In the genomic region with DNA sequence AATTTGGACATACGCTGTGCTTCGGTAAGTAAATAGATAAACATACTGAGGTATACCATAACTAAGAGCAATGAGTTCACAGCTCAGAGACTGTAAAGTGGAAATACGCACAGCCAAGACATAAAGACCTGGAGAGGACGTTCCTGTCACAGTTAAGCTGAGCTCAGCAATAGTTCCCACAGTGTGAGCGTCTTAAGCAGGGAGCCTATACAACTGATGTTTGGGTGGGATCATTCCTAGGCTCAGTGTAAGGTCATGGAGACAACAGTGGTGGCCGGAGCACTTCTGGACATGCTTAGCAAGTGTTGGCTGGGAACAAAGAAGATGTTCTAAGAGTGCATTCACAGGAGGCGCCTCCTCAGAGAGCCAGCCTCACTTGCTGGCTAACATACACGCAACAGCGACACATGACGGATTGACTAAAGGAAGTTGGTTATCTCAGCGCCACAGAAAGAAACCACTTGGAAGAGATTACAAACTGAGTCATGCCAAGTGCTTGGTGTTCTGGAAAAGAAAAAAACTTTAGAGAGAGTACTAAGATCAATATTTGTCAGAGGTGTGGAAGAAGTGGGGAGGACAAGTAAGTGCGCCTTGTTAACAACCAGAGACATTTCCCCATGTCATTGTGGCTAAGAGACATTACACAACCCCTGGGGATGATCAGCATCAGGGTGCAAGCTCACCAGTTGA, we compare ENCODE assay signal across 14 mouse cellular contexts. TPM values are rescaled to one million over a fixed set of nuclear protein-coding genes. Genes with fewer than 3 reads are reported as not detected.
DNase-seq lines count a peak whose midpoint lies in the region; ATAC-seq and TF ChIP-seq lines count a peak whose summit lies in the region.
"Had no signal": no experiment of that assay in that cellular context is flagged by ENCODE, and none has a peak within 500 bp of the region (broad histone marks: within the 10 kb centered on the region; RNA-seq: fewer than 3 reads in every experiment).

No protein-coding gene starts in this region.

- 0 out of 2 replicates have a peak, but pooled peaks have one; percentile 40 for ATAC-seq in heart, embryonic 14.5 days (ENCODE audit: insufficient number of reproducible peaks, insufficient read depth, low FRiP score, low read depth)
- ATAC-seq in hematopoietic stem cell, adult 5-6 weeks (replicated peaks in 1 of 2; ENCODE audit: insufficient read depth in 1 of 2, low FRiP score in 2 of 2, low TSS enrichment in 1 of 2, low read depth in 1 of 2, poor library complexity in 2 of 2, severe bottlenecking in 2 of 2), result peak; percentile 65 to 74
- ATAC-seq: CD4-positive, CD25-positive, alpha-beta regulatory T cell, adult 4 months had no signal

- H3K9ac ChIP-seq in heart, embryonic 14.5 days (ENCODE audit: low read length), result no peak overlapping the region
- no peak overlapping the region for H3K9ac ChIP-seq in MEL (ENCODE audit: control insufficient read depth, low read depth, low read length, poor library complexity, severe bottlenecking)
- H3K9ac ChIP-seq: embryonic facial prominence, embryonic 13.5 days; limb, embryonic 13.5 days had no signal

- H3K79me2 ChIP-seq in MEL (ENCODE audit: control insufficient read depth, insufficient read depth, low read length, poor library complexity), result no peaks in the 10 kb centered on the region

- H3K4me2 ChIP-seq in heart, embryonic 14.5 days (ENCODE audit: low read length), result peak overlapping the region; percentile 28
- H3K4me2 ChIP-seq: embryonic facial prominence, embryonic 13.5 days; limb, embryonic 13.5 days had no signal

- no peaks in the 10 kb centered on the region for H3K27me3 ChIP-seq in heart, embryonic 14.5 days (ENCODE audit: control insufficient read depth, insufficient read depth, low read length)
- H3K27me3 ChIP-seq in MEL (ENCODE audit: control insufficient read depth in 1 of 2, insufficient read depth in 2 of 2, low read length in 2 of 2), result no peaks in the 10 kb centered on the region
- no peaks in the 10 kb centered on the region for H3K27me3 ChIP-seq in megakaryocyte, embryonic 14.5 days (replicated peaks)
- H3K27me3 ChIP-seq: embryonic facial prominence, embryonic 13.5 days; limb, embryonic 13.5 days had no signal

- no peak overlapping the region for H3K4me3 ChIP-seq in heart, embryonic 14.5 days (ENCODE audit: control insufficient read depth in 1 of 2, insufficient read depth in 1 of 2, low read depth in 1 of 2, low read length in 2 of 2)
- peak overlapping the region; percentile 3 to 29; a peak in 3 of 4 replicates for H3K4me3 ChIP-seq in MEL (ENCODE audit: control insufficient read depth in 1 of 2, insufficient read depth in 1 of 2, low read depth in 2 of 2, low read length in 2 of 2)
- H3K4me3 ChIP-seq in megakaryocyte, embryonic 14.5 days (replicated peaks), result peak overlapping the region; percentile 67
- H3K4me3 ChIP-seq: embryonic facial prominence, embryonic 13.5 days; limb, embryonic 13.5 days had no signal

- TF ChIP-seq EP300 in MEL (IDR thresholded peaks at IDR 0.05; ENCODE audit: low read depth in 1 of 2, low read length in 2 of 2), result peak; percentile 71 to 76

- H3K9me3 ChIP-seq in heart, embryonic 14.5 days (ENCODE audit: control insufficient read depth, low read length), result no peaks in the 10 kb centered on the region
- H3K9me3 ChIP-seq in MEL (replicated peaks; ENCODE audit: insufficient read depth, low read length), result no peaks in the 10 kb centered on the region
- H3K9me3 ChIP-seq in megakaryocyte, embryonic 14.5 days, result no peaks in the 10 kb centered on the region
- H3K9me3 ChIP-seq: embryonic facial prominence, embryonic 13.5 days; limb, embryonic 13.5 days had no signal

- no peak for TF ChIP-seq RAD21 in MEL (IDR thresholded peaks at IDR 0.05; ENCODE audit: low read depth, low read length)

- TF ChIP-seq POLR2A in MEL (IDR thresholded peaks at IDR 0.05; ENCODE audit: control insufficient read depth in 1 of 2, insufficient read depth in 1 of 2, low read depth in 1 of 2, low read length in 2 of 2, poor library complexity in 1 of 2), result no peak

- 0 out of 4 replicates have a peak overlapping the region, but pooled peaks of 1 of the 2 experiments have one; percentile 19 for H3K27ac ChIP-seq in heart, embryonic 14.5 days (replicated peaks in 1 of 2; ENCODE audit: control insufficient read depth in 1 of 2, insufficient read depth in 1 of 2, low read depth in 2 of 2, low read length in 2 of 2)
- peak overlapping the region; percentile 39 for H3K27ac ChIP-seq in MEL (ENCODE audit: control insufficient read depth, low read depth, low read length)
- H3K27ac ChIP-seq: embryonic facial prominence, embryonic 13.5 days; limb, embryonic 13.5 days had no signal

- peaks cover 9% of the 10 kb centered on the region for H3K36me3 ChIP-seq in heart, embryonic 14.5 days (ENCODE audit: control insufficient read depth, insufficient read depth, low read length)
- H3K36me3 ChIP-seq in MEL (ENCODE audit: control insufficient read depth in 1 of 2, insufficient read depth in 2 of 2, low read length in 2 of 2), result peaks cover 0 to 2% of the 10 kb centered on the region in 2 experiments; a peak in 2 of 4 replicates
- H3K36me3 ChIP-seq in megakaryocyte, embryonic 14.5 days (replicated peaks; ENCODE audit: low read length), result peaks cover 92% of the 10 kb centered on the region

- no peak for DNase-seq in heart, postnatal 4 days
- peak; percentile 73 for DNase-seq in MEL (ENCODE audit: low read depth, low spot score)
- DNase-seq in right cerebral cortex, postnatal 4 days, result no peak
- DNase-seq in layer of hippocampus, adult 9-10 months (ENCODE audit: low spot score), result no peak
- no peak for DNase-seq in adrenal gland, postnatal 14 days
- DNase-seq: adrenal gland, postnatal 25 days; cerebellum, adult 9-11 months; kidney, adult 9 months had no signal

- peaks cover 26 to 31% of the 10 kb centered on the region in 2 experiments for H3K4me1 ChIP-seq in heart, embryonic 14.5 days (ENCODE audit: control insufficient read depth in 2 of 2, insufficient read depth in 2 of 2, low read length in 2 of 2)
- H3K4me1 ChIP-seq in MEL (ENCODE audit: control insufficient read depth in 1 of 2, insufficient read depth in 2 of 2, low read length in 2 of 2), result peaks cover 0 to 12% of the 10 kb centered on the region in 2 experiments; a peak in 2 of 4 replicates
- peaks cover 64% of the 10 kb centered on the region for H3K4me1 ChIP-seq in megakaryocyte, embryonic 14.5 days

- TF ChIP-seq CTCF in MEL (IDR thresholded peaks at IDR 0.05 in 2 of 3, conservative IDR thresholded peaks at IDR 0.05 in 1 of 3; ENCODE audit: control insufficient read depth in 1 of 3, insufficient read depth in 1 of 3, low read depth in 2 of 3, low read length in 3 of 3, poor library complexity in 1 of 3, severe bottlenecking in 1 of 3), result no peak

- WGBS in heart, embryonic 14.5 days, result 59% methylated on average over 12 of the region's 12 CpGs

TF ChIP-seq in MEL, 35 proteins besides CTCF, POLR2A, EP300 and RAD21 (continues in another document):
- TF ChIP-seq GABPA (IDR thresholded peaks at IDR 0.05; ENCODE audit: low read depth, low read length) (no peak), MYB (IDR thresholded peaks at IDR 0.05; ENCODE audit: low read depth, low read length) (no peak), MAZ (IDR thresholded peaks at IDR 0.05; ENCODE audit: low read depth, low read length) (no peak), E2F4 (IDR thresholded peaks at IDR 0.05; ENCODE audit: borderline replicate concordance, low read depth, low read length) (no peak), POLR2AphosphoS5 (IDR thresholded peaks at IDR 0.05; ENCODE audit: borderline replicate concordance, low read depth, low read length) (no peak), ETS1 (IDR thresholded peaks at IDR 0.05; ENCODE audit: low read depth, low read length) (peak; percentile 80), BHLHE40 (IDR thresholded peaks at IDR 0.05; ENCODE audit: borderline replicate concordance, low read depth, low read length) (0 out of 2 replicates have a peak, but pooled peaks have one; percentile 38), USF2 (IDR thresholded peaks at IDR 0.05; ENCODE audit: borderline replicate concordance in 1 of 2, insufficient read depth in 1 of 2, low read depth in 1 of 2, low read length in 2 of 2) (no peak), POLR2AphosphoS2 (IDR thresholded peaks at IDR 0.05; ENCODE audit: low read length) (no peak), KAT2A (conservative IDR thresholded peaks at IDR 0.05; ENCODE audit: low read depth, low read length) (no peak), CHD1 (IDR thresholded peaks at IDR 0.05; ENCODE audit: low read depth, low read length) (no peak), SMC3 (IDR thresholded peaks at IDR 0.05; ENCODE audit: low read depth, low read length) (no peak), UBTF (IDR thresholded peaks at IDR 0.05; ENCODE audit: borderline replicate concordance, insufficient read depth, low read depth, low read length) (no peak), USF1 (IDR thresholded peaks at IDR 0.05; ENCODE audit: low read depth, low read length) (0 out of 2 replicates have a peak, but pooled peaks have one; percentile 14), TAL1 (IDR thresholded peaks at IDR 0.05; ENCODE audit: low read length) (peak; percentile 60), ZMIZ1 (IDR thresholded peaks at IDR 0.05; ENCODE audit: low read depth, low read length) (no peak), MXI1 (IDR thresholded peaks at IDR 0.05; ENCODE audit: low read depth, low read length) (peak; percentile 49; the same call in 1 of the 2 replicates), MAFK (IDR thresholded peaks at IDR 0.05; ENCODE audit: borderline replicate concordance, low read depth, low read length) (peak; percentile 80)

RNA-seq across cellular contexts. Expression of gene Gcnt1, which starts 37.9 kb away (rescaled TPM):
- 8.0 and 9.9 TPM in 2 replicates for polyA plus RNA-seq in heart, embryonic 14.5 days (2014; fragmentation: Nextera tagmentation; extraction: Ambion mirVana)
- total RNA-seq in heart, postnatal 4 days (2021), result 10 to 100 TPM; 10.2 to 10.8 TPM
- 0.13 TPM in 1 of 2 replicates, not detected in the other for total RNA-seq in MEL (2012; rRNA removed)
- polyA plus RNA-seq in MEL (2012; ENCODE audit: insufficient read depth in 1 of 2, insufficient read length in 2 of 2, low read depth in 1 of 2, low replicate concordance in 2 of 2, missing spikeins in 1 of 2), result under 1 TPM in 1 of 2 experiments, not detected in 1; 0.22 TPM
- total RNA-seq in hematopoietic stem cell, adult 5-6 weeks (2017), result 30.8 and 38.0 TPM in 2 replicates
- 0.73 TPM in 1 of 2 replicates, not detected in the other for polyA plus RNA-seq in megakaryocyte, embryonic 14.5 days (2012; ENCODE audit: insufficient read depth, low replicate concordance)
- 2.5 and 5.7 TPM in 2 replicates for total RNA-seq in adrenal gland, postnatal 14 days (2021)

RNA-seq across cellular contexts. Expression of gene Rfk, which starts 59.1 kb away (rescaled TPM):
- 74.3 and 79.0 TPM in 2 replicates for polyA plus RNA-seq in heart, embryonic 14.5 days (2014; fragmentation: Nextera tagmentation; extraction: Ambion mirVana)
- total RNA-seq in heart, postnatal 4 days (2021), result 10 to 100 TPM; 48.3 to 57.7 TPM
- 16.2 and 18.2 TPM in 2 replicates for total RNA-seq in MEL (2012; rRNA removed)
- 10 to 100 TPM in 1 of 2 experiments, not detected in 1; 39.7 TPM for polyA plus RNA-seq in MEL (2012; ENCODE audit: insufficient read depth in 1 of 2, insufficient read length in 2 of 2, low read depth in 1 of 2, low replicate concordance in 2 of 2, missing spikeins in 1 of 2)
- 36.5 and 45.1 TPM in 2 replicates for total RNA-seq in hematopoietic stem cell, adult 5-6 weeks (2017)
- polyA plus RNA-seq in megakaryocyte, embryonic 14.5 days (2012; ENCODE audit: insufficient read depth, low replicate concordance), result 15.5 and 50.4 TPM in 2 replicates
- total RNA-seq in adrenal gland, postnatal 14 days (2021), result 104 and 109 TPM in 2 replicates

Comparison
In these comparisons a context has a peak if more than half of its experiments do, and no peak if none do; other contexts are left out.
1. H3K4me3 ChIP-seq: peak in MEL (2 of 2) and megakaryocyte, embryonic 14.5 days (single experiment); none in heart, embryonic 14.5 days (0 of 2).